Mouse (Mus musculus): ENCODE measurements around the gene Chmp6. TPM values are rescaled to one million over a fixed set of nuclear protein-coding genes. Genes with fewer than 3 reads are reported as not detected.

Chmp6 gene
- polyA plus RNA-seq, 1 experiment from 2014 or later: 80.8 TPM

DNA sequence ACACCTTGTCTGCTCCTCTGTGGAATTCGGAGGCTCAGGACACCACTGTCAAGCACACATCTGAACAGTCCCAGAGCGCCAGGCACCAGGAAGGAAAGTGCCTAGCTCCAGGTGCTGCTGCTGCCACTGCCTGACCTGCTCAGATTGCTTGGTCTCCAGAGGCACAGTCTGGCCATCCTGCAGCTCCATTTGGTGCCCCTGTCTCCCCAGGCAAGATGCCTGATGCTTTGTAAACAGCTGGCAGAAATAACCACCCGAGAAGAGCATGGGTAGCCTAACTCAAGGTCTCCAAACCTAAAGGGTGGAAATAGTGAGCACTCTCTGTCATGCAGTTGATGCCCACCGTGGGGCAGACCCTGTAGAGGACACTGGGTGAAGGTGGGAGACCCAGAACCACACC, 1.1 kb downstream of the Chmp6 start:
- H3K4me1 ChIP-seq (replicated peaks; ENCODE audit: control insufficient read depth, insufficient read depth, low read length): peaks cover 28% of the 10 kb centered on the region
- H3K27ac ChIP-seq (ENCODE audit: low read depth): peak overlapping the region; percentile 78; the same call in 1 of the 2 replicates
- H3K27me3 ChIP-seq (replicated peaks; ENCODE audit: control insufficient read depth, insufficient read depth, low read length): no peaks in the 10 kb centered on the region
- ATAC-seq (replicated peaks; ENCODE audit: low FRiP score, low TSS enrichment, low read depth): no peak
- no peak for DNase-seq (ENCODE audit: low spot score)
- H3K4me2 ChIP-seq (ENCODE audit: low read length): peak overlapping the region; percentile 98
- H3K9me3 ChIP-seq (ENCODE audit: control insufficient read depth, low read length): no peaks in the 10 kb centered on the region
- peaks cover 30% of the 10 kb centered on the region for H3K36me3 ChIP-seq (ENCODE audit: control insufficient read depth, insufficient read depth, low read length)
- peak overlapping the region; percentile 84 for H3K4me3 ChIP-seq (ENCODE audit: low read depth, low read length)
- WGBS: 16% methylated on average over 4 of the region's 4 CpGs
- H3K9ac ChIP-seq (ENCODE audit: low read length): peak overlapping the region; percentile 89

DNA sequence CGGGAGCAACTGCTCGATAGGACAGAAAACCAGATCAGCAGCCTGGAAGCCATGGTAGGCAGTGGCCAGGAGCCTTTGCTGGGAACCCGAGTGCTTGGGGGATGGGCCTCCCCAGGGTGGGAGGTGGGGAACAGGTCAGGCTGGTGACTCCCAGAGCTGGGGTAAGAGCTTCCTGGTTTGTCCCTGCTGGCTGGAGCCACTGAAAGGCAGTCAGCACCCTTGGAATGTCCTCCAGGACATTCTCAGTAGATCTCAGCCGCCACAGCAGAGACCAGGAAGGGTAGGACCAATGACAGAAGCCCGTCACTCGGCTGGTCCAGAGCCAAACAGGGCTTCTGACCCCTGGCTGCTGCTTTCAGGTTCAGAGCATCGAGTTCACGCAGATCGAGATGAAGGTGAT, 2.4 kb downstream of the Chmp6 start:
- Histone ChIP-seq H3K36me3 (ENCODE audit: control insufficient read depth, insufficient read depth, low read length) (peaks cover 32% of the 10 kb centered on the region), H3K9me3 (ENCODE audit: control insufficient read depth, low read length) (no peaks in the 10 kb centered on the region), H3K9ac (ENCODE audit: low read length) (no peak overlapping the region), H3K4me2 (ENCODE audit: low read length) (no peak overlapping the region), H3K27ac (ENCODE audit: low read depth) (no peak overlapping the region), H3K4me3 (ENCODE audit: low read depth, low read length) (no peak overlapping the region), H3K27me3 (replicated peaks; ENCODE audit: control insufficient read depth, insufficient read depth, low read length) (no peaks in the 10 kb centered on the region), H3K4me1 (replicated peaks; ENCODE audit: control insufficient read depth, insufficient read depth, low read length) (peaks cover 28% of the 10 kb centered on the region)
- no peak for DNase-seq (ENCODE audit: low spot score)
- WGBS: 82% methylated on average over 9 of the region's 9 CpGs
- no peak for ATAC-seq (replicated peaks; ENCODE audit: low FRiP score, low TSS enrichment, low read depth)

DNA sequence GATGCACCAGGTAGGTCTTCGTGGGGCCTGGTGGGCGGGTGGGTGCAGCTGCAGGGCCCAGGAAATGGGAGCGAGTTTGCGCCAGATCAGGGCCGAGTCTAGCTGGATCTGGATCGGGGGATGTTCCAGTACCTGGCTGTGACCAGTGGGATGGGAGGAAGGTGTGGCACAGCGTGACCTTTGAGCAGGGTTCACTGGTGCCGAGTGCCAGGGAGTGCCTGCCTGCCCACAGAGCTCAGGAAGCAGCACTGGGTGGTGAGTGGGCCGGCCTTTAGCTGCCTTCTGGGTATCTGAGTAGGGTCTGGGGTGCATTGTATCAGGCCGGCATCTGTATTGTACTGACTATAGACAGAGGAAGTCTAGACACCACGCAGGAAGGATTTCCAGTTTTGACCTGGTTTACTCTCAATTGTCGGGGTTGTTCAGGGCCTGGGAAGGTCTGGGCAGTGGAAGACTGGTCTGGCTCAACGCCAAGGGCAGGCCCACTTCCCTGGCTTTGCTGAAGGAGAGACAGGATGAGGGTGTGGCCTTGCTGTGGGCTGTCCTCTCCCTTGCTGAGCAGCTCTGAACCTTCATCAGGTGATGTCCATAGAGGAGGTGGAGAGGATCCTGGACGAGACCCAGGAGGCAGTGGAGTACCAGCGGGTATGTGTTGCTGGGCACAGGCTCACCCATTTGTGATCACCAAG, 3.0 kb downstream of the Chmp6 start:
- no peak for ATAC-seq (replicated peaks; ENCODE audit: low FRiP score, low TSS enrichment, low read depth)
- H3K4me1 ChIP-seq (replicated peaks; ENCODE audit: control insufficient read depth, insufficient read depth, low read length): peaks cover 28% of the 10 kb centered on the region
- no peak overlapping the region for H3K4me3 ChIP-seq (ENCODE audit: low read depth, low read length)
- DNase-seq (ENCODE audit: low spot score): no peak
- no peak overlapping the region for H3K9ac ChIP-seq (ENCODE audit: low read length)
- no peaks in the 10 kb centered on the region for H3K27me3 ChIP-seq (replicated peaks; ENCODE audit: control insufficient read depth, insufficient read depth, low read length)
- WGBS: 79% methylated on average over 15 of the region's 15 CpGs
- peaks cover 32% of the 10 kb centered on the region for H3K36me3 ChIP-seq (ENCODE audit: control insufficient read depth, insufficient read depth, low read length)
- H3K9me3 ChIP-seq (ENCODE audit: control insufficient read depth, low read length): no peaks in the 10 kb centered on the region
- H3K27ac ChIP-seq (ENCODE audit: low read depth): no peak overlapping the region
- no peak overlapping the region for H3K4me2 ChIP-seq (ENCODE audit: low read length)

DNA sequence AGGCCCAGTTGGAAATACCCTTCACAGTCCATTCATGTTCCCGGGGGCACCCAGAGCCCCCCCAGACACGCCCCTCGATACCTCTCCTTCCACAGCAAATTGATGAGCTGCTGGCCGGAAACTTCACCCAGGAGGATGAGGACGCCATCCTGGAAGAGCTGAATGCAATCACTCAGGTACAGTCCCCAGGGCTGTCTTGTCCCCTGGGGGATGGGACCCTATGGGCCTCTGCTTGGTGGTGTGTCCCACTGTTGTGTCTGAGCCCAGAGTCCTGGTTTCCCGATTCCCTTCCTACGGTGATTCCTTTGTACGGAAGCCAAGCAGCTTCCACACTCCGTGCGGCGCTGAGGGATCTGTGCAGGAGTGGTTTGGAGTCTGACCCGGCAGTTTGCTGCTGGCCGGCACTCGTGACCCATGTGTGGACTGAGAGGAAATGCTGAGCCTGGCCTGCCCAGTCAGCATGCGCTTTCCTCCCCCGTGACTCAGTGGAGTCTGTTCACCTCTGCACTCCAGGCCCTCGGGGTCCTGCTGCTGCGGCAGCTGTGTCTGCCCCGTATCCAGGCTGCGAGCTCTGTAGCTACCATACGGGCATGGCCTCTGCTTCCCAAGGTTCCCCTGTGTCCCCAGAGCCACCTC, 3.7 kb downstream of the Chmp6 start:
- DNase-seq (ENCODE audit: low spot score): no peak
- Histone ChIP-seq H3K4me3 (ENCODE audit: low read depth, low read length) (no peak overlapping the region), H3K9ac (ENCODE audit: low read length) (no peak overlapping the region), H3K27me3 (replicated peaks; ENCODE audit: control insufficient read depth, insufficient read depth, low read length) (no peaks in the 10 kb centered on the region), H3K27ac (ENCODE audit: low read depth) (no peak overlapping the region), H3K4me2 (ENCODE audit: low read length) (no peak overlapping the region), H3K4me1 (replicated peaks; ENCODE audit: control insufficient read depth, insufficient read depth, low read length) (peaks cover 28% of the 10 kb centered on the region), H3K36me3 (ENCODE audit: control insufficient read depth, insufficient read depth, low read length) (peaks cover 32% of the 10 kb centered on the region), H3K9me3 (ENCODE audit: control insufficient read depth, low read length) (no peaks in the 10 kb centered on the region)
- no peak for ATAC-seq (replicated peaks; ENCODE audit: low FRiP score, low TSS enrichment, low read depth)
- 89% methylated on average over 21 of the region's 21 CpGs for WGBS

DNA sequence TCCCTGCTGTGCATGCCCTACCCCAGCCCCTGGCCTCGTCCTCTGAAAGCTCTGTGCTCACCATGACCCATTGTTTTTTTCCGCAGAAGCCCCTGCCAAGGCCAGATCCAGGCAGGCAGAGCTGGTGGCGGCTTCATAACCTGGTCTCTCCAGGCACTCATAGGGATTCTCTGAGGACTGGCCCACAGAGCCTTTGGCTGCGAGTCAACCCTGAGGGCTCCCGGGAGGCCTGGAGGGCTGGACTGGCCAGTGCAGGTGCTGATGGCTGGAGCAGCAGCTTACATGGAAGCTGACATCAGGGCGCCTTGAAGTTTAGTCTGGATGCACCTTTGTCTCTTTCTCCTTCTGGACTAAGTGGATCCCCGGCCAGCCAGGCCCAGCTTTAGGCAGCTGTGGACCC, 5.3 kb downstream of the Chmp6 start:
- ATAC-seq (replicated peaks; ENCODE audit: low FRiP score, low TSS enrichment, low read depth) (no peak), DNase-seq (ENCODE audit: low spot score) (no peak)
- H3K36me3 ChIP-seq (ENCODE audit: control insufficient read depth, insufficient read depth, low read length): peaks cover 32% of the 10 kb centered on the region
- H3K4me2 ChIP-seq (ENCODE audit: low read length): no peak overlapping the region
- H3K9me3 ChIP-seq (ENCODE audit: control insufficient read depth, low read length): no peaks in the 10 kb centered on the region
- H3K27ac ChIP-seq (ENCODE audit: low read depth): no peak overlapping the region
- WGBS: 90% methylated on average over 7 of the region's 7 CpGs
- peaks cover 20% of the 10 kb centered on the region for H3K4me1 ChIP-seq (replicated peaks; ENCODE audit: control insufficient read depth, insufficient read depth, low read length)
- no peak overlapping the region for H3K4me3 ChIP-seq (ENCODE audit: low read depth, low read length)
- H3K27me3 ChIP-seq (replicated peaks; ENCODE audit: control insufficient read depth, insufficient read depth, low read length): no peaks in the 10 kb centered on the region
- H3K9ac ChIP-seq (ENCODE audit: low read length): no peak overlapping the region

DNA sequence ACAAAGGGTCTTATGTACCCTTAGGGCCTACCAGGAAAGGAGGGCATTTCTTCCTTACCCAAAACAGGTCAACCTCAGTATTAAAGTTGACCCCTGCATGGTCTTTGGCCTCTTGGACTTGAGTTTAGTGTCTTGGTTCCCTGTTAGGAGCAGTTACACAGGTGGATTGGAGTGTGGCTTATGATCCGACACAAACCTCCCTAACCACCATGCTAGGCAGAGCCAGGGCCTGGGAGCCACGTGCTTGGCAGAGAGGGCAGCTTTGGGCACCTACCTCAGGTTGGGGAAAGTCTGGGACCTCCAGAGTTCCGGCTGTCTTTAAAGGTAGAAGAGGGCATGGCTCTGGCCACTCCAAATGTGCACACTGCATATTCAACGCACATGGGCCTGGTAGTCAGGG, 6.2 kb downstream of the Chmp6 start:
- WGBS: 97% methylated on average over 4 of the region's 4 CpGs
- Histone ChIP-seq H3K4me1 (replicated peaks; ENCODE audit: control insufficient read depth, insufficient read depth, low read length) (peaks cover 18% of the 10 kb centered on the region), H3K9ac (ENCODE audit: low read length) (no peak overlapping the region), H3K4me2 (ENCODE audit: low read length) (no peak overlapping the region), H3K9me3 (ENCODE audit: control insufficient read depth, low read length) (no peaks in the 10 kb centered on the region), H3K4me3 (ENCODE audit: low read depth, low read length) (no peak overlapping the region), H3K27ac (ENCODE audit: low read depth) (no peak overlapping the region), H3K36me3 (ENCODE audit: control insufficient read depth, insufficient read depth, low read length) (peaks cover 32% of the 10 kb centered on the region), H3K27me3 (replicated peaks; ENCODE audit: control insufficient read depth, insufficient read depth, low read length) (no peaks in the 10 kb centered on the region)
- DNase-seq (ENCODE audit: low spot score): no peak
- no peak for ATAC-seq (replicated peaks; ENCODE audit: low FRiP score, low TSS enrichment, low read depth)

DNA sequence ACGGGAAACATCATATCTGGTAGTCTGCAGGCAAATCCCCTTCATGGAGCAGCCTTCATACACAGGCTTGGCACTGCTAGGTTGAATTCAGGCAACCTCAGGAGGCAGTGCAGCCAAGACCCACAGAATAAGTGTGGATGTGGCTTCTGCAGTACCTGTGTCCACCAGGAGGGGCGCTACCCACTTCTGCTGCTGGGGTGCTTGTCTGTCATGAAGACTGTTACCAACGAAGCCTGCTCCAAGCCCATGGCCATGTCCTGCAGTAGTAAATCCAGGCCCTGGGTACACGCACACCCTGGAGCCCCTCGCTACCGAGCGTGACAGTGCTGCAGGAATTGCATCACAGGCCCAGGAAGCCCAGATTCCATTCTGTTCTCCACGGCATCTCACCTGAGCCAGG, 6.7 kb downstream of the Chmp6 start:
- ATAC-seq (replicated peaks; ENCODE audit: low FRiP score, low TSS enrichment, low read depth): no peak
- no peaks in the 10 kb centered on the region for H3K9me3 ChIP-seq (ENCODE audit: control insufficient read depth, low read length)
- 66% methylated on average over 8 of the region's 8 CpGs for WGBS
- no peaks in the 10 kb centered on the region for H3K27me3 ChIP-seq (replicated peaks; ENCODE audit: control insufficient read depth, insufficient read depth, low read length)
- H3K4me2 ChIP-seq (ENCODE audit: low read length): no peak overlapping the region
- peaks cover 13% of the 10 kb centered on the region for H3K4me1 ChIP-seq (replicated peaks; ENCODE audit: control insufficient read depth, insufficient read depth, low read length)
- peaks cover 32% of the 10 kb centered on the region for H3K36me3 ChIP-seq (ENCODE audit: control insufficient read depth, insufficient read depth, low read length)
- H3K9ac ChIP-seq (ENCODE audit: low read length): no peak overlapping the region
- H3K4me3 ChIP-seq (ENCODE audit: low read depth, low read length): no peak overlapping the region
- H3K27ac ChIP-seq (ENCODE audit: low read depth): no peak overlapping the region
- peak; percentile 87 for DNase-seq (ENCODE audit: low spot score)

DNA sequence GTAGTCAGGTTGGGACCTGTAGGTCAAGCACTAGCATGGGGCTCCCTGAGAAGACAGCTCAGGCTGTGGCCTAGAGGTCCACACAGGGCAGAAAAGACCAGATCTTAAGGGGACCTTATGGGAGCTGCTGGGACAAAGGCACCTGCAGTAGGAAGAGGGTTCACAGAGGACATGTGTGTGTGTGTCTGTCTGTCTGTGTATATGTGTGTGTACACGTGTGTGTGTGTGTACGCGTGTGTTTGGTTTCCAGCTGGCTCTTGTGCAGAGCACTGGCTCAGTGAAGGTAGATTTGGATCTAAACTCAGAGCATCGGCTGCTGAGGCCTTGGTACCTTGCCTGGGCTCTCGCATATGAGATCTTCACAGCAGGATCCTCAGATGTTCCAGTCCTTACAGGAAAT, 7.4 kb downstream of the Chmp6 start:
- Histone ChIP-seq H3K4me1 (replicated peaks; ENCODE audit: control insufficient read depth, insufficient read depth, low read length) (peaks cover 6% of the 10 kb centered on the region), H3K27me3 (replicated peaks; ENCODE audit: control insufficient read depth, insufficient read depth, low read length) (no peaks in the 10 kb centered on the region), H3K9me3 (ENCODE audit: control insufficient read depth, low read length) (no peaks in the 10 kb centered on the region), H3K4me3 (ENCODE audit: low read depth, low read length) (no peak overlapping the region), H3K36me3 (ENCODE audit: control insufficient read depth, insufficient read depth, low read length) (peaks cover 32% of the 10 kb centered on the region), H3K27ac (ENCODE audit: low read depth) (no peak overlapping the region), H3K4me2 (ENCODE audit: low read length) (no peak overlapping the region), H3K9ac (ENCODE audit: low read length) (no peak overlapping the region)
- ATAC-seq (replicated peaks; ENCODE audit: low FRiP score, low TSS enrichment, low read depth) (no peak), DNase-seq (ENCODE audit: low spot score) (no peak)
- 94% methylated on average over 5 of the region's 5 CpGs for WGBS

DNA sequence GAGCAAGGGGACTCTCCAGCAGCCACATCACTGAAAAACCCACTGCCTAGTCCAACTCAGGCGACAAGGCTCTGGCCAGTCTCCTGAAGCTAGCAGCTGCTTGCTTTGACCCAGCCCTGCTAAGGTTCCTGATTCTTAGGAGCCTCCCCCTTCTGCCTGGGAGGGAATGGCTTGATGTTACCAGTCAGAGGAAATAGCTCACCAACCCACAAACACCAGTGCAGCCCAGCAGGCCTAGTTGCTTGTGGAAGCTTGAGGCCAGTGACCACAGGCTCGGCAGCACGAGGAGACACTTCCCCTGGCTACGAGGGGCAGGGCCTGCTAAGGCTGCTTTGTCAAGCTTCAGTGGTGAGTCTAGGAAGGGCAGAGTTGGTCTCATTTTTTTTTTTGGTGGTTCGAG, 11.9 kb downstream of the Chmp6 start:
- Histone ChIP-seq H3K27ac (ENCODE audit: low read depth) (no peak overlapping the region), H3K9me3 (ENCODE audit: control insufficient read depth, low read length) (no peaks in the 10 kb centered on the region), H3K4me2 (ENCODE audit: low read length) (no peak overlapping the region), H3K4me1 (replicated peaks; ENCODE audit: control insufficient read depth, insufficient read depth, low read length) (no peaks in the 10 kb centered on the region), H3K4me3 (ENCODE audit: low read depth, low read length) (no peak overlapping the region), H3K9ac (ENCODE audit: low read length) (no peak overlapping the region), H3K27me3 (replicated peaks; ENCODE audit: control insufficient read depth, insufficient read depth, low read length) (no peaks in the 10 kb centered on the region), H3K36me3 (ENCODE audit: control insufficient read depth, insufficient read depth, low read length) (no peaks in the 10 kb centered on the region)
- no peak for DNase-seq (ENCODE audit: low spot score)
- ATAC-seq (replicated peaks; ENCODE audit: low FRiP score, low TSS enrichment, low read depth): no peak
- WGBS: 70% methylated on average over 5 of the region's 5 CpGs

Measured in intestine, embryonic 14.5 days (tissue).